Mouse (Mus musculus) urinary bladder, postnatal 25 days (tissue): ENCODE data around the gene Map2k2.

Source experiments
- DNase-seq: peaks from one replicate; pipeline ENCODE4 v3.0.0; 2022; ENCODE audit warnings: low spot score

Gene Map2k2

DNA sequence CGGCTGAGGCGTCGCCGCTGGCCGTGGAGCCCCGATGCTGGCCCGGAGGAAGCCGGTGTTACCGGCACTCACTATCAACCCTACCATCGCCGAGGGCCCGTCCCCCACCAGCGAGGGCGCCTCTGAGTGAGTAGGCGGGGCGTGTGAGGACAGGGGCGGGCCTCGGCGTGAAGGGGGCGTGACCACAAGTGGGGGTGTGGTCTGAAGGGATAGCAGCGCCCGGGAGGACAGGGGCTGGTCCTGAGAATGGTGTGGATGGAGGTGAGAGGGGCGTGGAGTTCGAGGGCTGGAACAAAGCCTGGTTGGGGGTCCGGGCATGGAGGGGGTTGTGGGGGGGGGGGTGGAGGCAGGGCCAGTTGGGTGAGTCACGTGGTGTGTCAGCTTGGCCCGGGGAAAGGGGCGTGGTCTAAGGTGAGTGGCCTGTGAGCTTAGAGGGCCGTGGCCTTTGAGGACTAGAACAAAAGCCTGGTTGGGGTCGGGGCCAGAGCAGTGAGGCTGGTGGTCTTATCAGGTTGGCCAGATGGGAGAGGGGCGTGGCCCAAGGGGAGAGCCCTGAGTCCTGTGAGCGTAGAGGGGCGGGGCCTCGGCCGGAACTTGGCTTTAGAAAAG, 502 bp downstream of the Map2k2 start:
- DNase-seq = peak; percentile 86

DNA sequence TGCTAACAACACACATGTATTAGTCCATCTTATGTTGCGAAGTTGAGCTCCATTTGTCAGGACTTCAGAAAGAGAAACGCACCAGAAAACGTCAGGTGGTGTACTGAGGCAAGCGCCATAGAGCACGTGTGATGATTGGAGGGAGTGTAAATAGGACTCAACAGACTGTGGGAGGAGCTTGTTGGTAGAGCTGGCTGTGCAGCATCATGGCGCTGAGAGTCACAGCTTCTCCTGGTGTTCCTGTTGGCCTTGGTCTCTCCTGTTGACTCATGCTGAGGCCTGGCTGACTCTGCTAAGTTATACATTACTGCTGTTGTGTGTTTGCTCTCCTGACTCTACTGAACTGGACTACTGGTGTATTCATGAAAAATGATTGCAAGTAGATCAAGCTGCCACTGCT, 7.2 kb downstream of the Map2k2 start:
- DNase-seq = no peak

DNA sequence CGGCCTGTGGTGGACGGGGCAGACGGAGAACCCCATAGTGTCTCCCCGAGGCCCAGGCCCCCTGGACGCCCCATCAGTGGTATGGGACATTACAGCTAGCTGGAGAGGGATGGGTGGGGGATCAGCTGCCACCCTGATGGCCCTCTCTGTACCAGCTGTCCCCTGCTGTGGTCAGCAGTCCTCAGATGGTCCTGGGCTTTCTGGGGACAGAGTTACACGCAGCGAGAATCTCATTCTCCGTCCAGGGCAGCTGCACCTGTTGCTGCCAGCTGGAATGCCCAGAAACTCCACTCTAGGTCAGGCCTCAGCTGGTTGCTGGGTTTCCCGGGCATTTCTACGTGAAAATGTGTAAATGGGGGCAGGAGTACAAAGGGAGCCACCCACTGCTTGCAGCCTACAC, 13.9 kb downstream of the Map2k2 start:
- DNase-seq = no peak

DNA sequence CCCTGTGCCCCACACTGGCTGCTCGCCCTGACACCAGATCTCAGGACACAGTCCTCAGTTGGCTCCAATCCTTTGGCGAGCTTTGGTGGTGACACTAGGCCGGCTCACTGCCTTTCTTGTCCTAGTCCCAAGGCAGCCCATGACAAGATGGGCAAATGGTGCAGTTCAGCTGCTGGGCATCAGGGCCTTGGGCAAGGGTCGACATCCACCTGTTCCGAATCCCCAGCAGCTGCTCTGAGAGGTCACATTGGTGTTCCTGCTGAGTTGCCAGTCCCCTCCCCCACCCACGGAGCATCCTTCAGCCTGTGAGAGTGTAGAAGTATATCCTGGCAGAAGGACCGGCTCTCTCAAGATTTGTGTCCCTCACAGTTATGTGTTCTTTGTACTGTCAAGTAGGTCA, 14.9 kb downstream of the Map2k2 start:
- no peak for DNase-seq

DNA sequence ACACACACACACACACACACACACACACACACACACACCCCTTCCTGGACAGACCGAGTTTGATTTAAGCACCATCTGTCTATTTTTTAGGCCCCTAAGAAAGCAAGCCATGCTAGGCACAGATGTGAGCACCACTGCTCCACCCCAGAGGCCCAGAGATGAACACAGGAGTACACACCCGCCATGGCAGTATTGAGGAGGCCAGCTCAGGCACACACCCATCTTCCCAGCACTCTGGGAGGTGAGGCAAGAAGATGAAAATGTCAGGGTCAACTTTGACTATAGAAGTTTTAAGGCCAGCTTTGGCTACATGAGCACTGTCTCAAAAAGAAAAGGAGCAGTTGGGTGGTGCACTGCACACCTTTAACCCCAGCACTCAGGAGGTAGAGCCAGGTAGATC, 17.2 kb downstream of the Map2k2 start:
- no peak for DNase-seq

DNA sequence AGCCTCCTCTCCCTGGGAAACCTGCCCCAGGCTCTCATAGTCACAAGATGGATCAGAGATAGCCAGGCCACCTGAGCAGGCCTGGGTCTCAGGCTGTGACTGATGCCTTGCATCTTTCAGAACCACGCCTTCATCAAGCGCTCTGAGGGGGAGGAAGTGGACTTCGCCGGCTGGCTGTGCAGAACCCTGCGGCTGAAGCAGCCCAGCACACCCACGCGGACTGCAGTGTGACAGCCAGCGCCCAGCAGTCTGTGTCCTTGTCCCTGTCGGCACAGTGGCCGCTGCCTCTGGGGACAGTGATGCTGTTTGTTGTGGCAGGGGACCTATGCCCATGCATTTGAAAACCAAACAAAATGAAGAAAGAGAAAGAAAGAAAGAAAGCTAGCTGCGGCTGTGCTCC, 17.8 kb downstream of the Map2k2 start:
- DNase-seq = no peak

DNA sequence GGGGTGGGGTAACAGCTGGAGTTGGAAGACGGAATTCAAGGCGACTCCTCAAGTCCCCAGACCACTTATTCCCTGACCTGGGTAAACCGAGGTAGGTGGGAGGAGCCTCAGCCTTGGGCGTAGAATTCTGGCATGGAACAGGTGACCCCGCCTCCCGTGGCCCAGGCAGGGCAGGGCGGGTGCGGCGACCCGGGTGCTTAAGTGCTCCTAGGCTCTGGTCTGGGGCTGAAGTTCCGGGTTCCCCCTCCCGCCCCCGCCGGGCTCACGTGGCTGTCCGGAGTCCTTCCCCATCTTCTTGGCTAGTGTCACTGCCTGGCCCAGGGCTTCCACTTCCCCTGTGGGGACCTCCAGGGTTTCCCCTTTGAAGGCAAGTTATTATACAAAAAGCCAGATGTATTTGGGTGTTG, 28.5 kb downstream of the Map2k2 start:
- peak; percentile 59 for DNase-seq

DNA sequence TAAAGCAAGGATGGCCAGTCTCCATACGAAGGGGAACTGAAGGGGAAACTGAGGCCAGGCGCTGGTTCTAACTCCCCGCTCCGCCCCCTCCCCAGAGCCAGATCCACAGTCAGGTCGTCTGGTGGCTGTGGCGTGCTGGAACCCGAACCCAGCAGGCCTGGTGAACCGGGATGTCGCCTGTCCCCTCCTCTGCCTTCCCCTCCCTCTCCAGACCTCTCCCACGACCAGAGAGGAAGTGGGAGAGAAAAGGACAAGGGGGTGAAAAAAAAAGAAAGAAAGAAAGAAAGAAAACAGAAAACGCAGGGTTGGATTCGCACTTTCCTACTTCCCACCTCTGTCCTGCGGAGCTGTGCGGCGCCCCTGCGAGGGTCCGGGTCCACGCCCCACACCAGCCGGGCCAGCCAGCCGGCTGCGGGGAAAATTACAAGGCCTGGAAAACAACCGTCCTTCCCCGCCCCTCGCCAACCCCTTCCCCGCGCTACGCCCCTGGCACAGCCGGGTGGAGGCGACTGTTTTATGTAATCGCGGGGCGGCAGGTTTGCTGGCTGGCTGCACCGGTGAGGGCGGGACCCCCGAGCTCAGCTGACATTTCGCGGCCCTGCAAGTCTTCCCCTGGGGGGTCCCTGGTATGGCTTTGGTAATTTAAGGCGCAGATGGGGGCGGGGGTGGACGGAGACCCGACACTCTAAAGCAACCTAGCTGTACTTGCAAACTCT, 29.4 kb downstream of the Map2k2 start, which contains the start of gene Zbtb7a:
Gene Zbtb7a (plus strand): TSS at position 255 of the 716 bp plus-strand sequence.
- no peak for DNase-seq

DNA sequence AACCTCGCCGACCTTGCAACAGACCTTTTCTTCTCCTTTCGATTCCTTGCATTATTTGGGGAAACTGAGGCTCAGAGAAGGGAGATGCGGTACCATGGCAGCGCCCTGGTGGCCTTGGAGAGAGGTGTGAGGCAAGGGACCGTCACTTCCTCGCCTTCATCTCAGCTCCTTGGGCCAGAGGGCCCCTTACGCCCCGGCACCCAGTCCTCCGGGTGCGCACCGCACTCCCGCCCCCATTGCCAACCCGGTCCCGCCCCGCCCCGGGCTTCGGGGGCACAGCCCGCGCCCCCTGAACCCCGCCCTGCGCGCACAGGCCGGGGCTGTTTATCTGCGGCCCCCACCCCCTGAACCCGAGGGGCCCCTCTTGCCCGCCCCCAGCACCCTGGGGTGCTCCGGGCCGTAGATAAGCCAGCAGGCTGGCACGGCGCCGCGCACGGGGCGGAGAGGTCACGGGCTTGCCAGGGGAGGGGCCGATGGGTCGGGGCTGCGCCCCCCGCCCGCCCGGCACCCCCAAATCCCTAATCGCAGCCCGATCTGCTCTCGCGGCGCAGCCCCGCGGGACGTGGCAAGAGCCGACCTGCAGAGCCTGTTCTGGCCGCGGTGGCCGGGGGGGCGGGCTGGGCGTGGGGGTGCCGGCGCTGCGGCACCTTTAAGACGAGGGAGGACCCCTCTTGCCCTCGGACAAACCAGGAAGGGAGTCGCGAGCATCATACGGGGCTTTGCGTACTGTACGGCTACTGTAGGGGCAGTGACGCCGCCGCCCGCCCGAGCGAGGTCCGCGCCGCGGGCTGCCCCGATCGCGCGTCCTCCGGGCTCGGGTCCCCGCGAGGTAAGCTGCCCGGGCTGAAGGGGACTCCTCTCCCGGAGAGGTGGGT, 30.4 kb downstream of the Map2k2 start:
- peak; percentile 68 for DNase-seq

DNA sequence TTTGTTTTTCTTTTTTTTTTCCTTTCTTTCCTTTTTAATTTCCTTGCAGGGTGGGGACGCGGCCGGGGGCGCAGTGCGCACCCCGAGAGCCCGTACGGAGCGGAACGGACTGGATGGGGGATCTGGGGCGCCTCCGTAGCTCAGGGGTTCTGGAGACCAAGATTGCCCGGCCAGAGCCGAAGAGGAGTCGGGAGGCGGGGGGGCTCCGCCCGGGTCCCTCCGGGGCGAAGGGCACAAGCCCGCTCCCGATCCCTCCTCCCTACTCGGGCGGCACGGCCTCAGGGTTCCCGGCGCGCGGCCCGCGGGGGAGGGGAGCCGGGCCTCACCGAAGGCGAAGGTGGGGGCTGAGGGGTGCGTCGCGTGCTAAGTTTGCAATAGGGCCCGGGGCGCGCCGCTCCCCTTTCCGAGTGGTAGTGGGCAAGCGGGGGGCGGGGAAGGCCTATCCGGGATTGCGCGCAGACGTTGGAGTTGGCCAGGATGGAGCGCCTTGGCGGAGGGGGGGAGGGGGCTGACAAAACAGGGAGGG, 31.1 kb downstream of the Map2k2 start:
- peak; percentile 68 for DNase-seq

DNA sequence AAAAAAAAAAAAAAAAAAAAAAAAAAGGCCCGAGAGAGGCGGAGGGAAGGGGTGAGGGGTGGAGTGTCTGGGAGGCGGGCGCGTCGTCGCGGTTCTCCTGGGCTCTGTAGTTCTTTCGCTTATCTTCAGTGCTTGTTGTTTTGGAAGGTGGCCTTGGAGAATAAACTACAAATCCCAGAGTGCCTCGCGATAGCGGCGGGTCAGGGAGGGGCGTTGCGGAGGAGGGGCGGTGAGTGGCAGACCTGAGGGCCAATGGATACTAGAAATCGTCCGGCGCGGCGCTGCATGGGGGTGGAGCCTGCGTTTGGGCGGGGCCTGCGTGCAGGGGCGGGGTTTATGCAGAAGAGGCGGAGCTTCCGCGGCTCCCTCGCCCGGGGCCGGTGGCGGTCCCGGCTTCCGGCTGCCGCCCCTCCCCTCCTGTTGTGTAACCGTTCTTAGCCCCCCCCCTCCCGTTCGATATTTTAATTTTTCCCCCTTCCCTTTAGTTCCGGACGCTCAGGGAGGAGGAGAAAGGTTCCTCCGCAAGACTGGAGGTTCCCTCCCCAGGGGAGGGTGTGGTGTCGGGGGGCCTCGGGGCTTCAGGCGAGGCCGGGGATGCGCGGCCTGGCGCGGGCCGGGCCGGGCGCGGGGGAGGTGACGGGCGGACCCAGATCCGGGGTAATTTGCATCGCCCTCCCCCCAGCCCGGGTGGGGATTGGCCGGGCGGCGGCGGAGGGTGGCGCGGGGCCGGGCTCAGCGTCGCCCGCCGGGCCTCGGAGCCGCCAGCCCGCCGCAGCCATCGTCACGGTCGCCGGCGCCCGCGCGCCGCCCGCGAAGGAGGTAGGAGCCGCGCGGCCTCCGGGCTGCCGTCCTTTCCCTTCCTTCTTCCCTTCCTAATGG, 31.8 kb downstream of the Map2k2 start:
- DNase-seq = peak; percentile 99

DNA sequence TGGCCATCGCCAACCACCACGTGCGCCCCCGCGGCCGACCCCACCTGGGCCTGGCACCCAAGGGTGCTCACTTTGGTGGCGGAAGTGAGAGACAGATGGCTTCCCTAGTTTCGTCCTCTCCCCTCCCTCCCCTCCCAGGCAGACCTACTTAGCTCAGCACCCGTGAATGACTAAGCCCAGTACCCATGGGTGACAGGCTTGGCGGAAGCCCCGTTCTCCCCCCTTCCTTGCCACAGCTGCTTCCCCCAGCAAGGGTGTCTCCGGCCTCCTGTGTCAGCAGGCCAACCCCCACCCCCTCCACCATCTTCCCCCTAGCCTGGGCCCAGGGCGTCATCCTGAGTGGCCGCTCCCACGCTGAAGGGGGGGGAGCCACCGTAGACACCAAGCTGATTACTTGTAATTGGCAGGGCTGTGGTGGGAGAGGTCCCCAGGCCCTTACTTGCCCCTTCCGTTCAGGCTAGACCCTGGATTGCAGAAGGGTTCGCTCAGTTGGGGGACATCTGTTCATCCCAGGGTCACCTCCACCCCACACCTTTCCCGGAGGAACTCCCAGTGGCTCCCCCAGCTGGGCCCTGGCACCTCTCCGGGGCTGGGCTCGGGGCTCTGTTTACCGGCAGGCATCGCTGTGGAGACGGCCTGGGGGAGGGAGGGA, 32.5 kb downstream of the Map2k2 start:
- no peak for DNase-seq

DNA sequence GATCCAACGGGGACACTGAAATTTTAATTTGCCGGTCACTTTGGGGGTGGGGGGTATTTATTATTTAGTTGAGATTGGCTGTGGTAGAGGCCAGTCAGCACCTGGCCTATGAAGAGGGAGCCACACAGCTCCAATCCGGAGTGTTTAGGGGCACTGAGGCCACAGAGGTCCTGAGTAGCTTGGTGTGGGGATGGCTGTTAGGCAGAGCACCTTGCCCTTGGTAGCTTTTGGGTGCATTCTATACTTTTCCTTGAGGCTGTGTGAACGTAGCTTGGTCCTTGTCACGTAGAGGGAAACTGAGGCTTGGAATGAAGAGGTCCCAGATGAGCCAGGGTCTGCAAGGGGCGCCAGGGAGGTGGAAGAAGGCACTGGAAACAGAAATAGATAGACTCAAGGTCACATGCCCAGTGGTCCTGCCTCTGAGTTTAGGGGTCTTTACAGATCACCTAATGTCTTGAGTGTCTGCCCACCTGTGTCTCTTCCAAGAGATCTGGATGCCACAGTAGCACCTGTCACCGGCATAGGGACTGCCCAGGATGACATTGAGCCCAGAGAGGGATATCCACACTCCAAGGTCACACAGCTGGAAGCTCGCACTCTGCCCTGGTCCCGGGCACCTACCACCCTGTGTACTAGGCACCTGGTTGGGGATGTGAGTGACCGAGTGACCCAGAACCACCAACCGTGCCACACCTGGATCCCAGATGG, 33.3 kb downstream of the Map2k2 start:
- no peak for DNase-seq

DNA sequence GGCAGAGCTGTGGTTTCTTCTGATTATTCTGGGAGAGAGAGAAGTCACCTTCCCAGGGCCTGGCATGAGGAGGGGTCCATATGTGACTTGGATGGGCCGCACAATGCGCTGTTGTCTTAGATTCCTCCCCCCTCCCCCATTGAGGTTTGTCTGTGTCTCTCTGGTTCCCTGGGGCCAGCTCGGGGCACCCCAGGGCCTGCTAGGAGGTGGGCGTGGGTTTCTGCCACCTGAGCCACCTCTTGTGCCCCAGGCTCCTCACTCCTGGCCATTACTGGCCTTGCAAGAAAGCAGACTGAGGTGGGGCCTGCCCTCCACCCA, 33.8 kb downstream of the Map2k2 start:
- DNase-seq = no peak

DNA sequence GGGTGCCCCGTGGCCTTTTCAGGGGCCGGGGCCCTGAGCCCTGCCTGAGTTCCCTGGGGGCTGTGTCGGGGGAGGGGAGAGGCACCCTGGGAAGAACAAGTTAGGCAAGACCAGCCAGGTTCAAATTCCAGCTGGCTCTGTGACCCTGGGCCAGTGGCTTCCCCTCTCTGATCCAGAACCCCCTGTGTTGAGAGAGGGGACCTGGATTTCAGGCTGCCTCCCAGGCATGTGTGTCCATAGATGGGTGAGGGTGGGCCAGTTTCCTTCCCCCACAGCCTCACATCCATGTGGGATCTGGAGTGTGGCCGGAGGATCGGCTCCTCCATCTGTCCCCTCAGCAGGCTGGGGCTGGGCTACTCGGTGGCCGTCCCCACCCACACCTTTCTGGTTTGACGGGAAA, 34.3 kb downstream of the Map2k2 start:
- DNase-seq = no peak

DNA sequence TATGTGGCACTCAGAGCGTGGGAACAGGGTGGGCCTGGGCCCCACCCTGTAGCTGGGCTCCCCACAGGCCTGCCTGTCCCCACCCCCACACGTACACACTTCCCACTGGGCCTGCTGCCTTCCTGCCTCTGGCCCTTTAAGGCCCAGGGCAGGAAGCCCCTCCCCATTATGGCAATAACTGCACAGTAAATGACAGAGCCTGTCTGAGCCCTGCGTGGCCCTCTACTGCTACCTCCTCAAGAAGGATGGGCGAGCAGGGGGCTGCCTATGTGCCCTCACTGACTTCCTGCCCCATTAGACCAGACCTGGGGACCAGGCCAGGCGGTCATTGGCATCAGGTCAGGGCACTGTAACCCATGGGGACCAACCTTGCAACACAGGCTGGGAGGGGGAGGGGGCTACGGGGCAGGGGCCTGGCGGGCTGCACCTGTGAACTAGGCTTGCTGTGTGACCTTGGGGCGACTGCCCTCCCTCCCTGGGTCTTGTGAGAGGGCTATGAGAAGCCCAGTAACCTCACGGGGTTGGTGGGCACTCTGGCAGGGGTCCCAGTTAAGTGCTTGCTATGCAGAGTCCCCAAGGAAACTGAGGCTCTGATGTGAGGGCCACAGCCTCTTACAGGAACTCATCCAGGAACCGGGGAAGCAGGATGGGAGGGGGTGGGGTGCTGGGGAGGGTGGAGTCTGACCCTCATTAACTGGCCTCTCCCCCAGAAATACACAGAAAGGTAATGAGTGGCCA, 35.2 kb downstream of the Map2k2 start:
- DNase-seq = no peak

DNA sequence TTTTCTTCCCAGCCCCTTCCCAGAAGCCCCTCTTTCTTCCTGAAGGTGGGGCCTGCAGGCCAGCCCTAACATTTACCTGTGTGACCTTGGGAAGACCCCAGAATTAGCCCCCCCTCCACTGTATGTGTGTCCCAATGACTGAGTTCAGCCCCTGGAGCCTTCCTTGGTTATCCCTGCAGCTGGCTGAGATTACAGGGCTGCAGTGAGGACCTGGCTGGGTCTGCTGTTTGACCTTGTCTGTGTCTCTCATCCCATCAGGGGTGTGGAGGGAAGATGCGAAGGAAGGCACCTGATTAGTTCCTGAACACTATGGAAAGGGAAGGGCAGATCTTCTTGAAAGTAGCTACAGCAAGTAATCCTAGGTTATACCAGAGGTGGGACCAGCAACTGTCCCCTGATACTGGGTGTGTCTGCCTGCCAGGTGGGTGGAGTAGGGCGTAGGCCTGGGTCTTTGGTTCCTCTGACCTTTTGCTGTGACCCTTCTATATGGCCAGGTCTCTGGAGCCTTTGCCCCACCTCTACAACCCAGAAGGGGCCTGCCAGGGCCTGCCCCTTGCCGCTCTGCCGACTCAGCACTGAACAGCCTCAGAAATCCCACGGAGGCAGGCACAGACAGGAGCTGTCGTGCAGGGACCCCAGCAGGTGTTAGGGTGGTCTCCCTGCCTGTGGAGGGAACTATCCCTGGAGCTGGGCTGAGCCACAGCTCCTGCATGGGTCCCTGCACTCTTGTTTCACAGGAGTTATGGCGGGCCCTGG, 35.9 kb downstream of the Map2k2 start:
- DNase-seq = no peak

DNA sequence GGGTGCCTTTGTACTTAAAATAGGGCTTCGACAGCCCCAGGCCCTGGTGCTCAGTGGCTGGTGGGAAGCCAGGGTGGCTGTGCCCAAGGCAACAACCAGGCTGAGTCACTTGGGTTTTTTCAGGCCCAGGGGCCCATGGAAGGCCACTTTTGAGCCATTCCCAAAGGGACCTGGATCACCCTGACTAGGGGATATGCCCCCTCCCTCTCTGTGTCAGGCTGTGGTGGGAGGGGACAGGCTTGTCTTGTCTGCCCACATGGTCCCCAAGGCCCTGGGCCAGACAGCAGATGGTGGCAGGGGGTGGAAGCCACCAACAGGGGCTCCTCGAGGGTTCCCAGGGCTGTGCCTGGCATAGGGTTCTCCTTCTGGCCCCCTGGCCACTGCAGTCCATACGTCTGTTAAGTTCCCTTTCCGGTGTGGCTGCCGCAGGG, 36.9 kb downstream of the Map2k2 start:
- DNase-seq = no peak

DNA sequence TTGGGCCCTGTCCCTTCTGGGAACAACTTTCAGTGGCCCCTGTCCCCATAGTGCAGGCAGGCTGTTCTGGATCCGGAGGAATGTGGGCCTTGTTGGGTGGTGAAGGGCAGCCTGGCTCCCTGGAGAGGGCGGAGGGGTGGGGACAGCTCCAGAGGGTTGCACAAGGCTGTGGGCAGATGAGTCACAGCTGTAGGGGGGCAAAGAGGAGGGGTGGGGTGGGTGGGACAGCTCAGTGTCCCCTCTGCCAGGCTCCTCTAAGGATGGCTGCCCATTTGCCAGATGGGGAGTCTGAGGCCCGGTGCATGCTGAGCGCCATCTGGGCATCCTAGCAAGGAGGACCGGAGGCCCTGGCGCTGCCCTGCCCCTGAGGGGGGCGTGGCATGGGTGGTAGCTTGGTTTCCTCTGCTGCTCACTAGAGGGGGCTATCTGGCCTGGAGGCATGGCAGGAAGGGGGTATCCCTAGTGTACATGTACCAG, 37.5 kb downstream of the Map2k2 start:
- no peak for DNase-seq
